Mouse (Mus musculus): Measurements from ENCODE around the gene Gm6377. TPM values are rescaled to one million over a fixed set of nuclear protein-coding genes. Genes with fewer than 3 reads are reported as not detected.

Gene Gm6377
- 0.08 TPM in 1 of 2 replicates, not detected in the other for polyA plus RNA-seq (2015; fragmentation: Nextera tagmentation; extraction: Ambion mirVana)

DNA sequence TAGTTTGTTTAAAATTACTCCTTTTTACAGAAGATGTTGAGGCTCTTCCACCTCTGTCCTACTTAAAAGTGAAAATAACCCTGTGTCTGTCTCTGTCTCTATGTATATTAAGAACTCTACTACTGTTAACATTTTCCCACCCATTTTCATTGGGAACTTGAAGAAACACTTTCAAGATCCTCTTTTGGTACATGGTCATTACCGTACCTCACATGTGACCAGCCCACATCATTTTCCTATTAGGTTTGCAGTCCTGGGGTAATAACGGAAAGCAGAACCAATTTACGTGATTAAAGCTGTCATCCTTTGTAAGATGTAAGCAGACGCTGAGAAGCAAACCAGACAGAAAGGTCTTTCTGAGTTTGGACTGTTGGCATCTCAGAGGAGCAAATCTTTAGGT, at the start of gene Gm6377:
Gene Gm6377, plus strand, starts transcription at position 289 of the 400 bp plus-strand sequence.
- H3K4me2 ChIP-seq (replicated peaks; ENCODE audit: low read depth) = no peak within 1 kb of the TSS
- no peak for DNase-seq (ENCODE audit: low spot score)
- TF ChIP-seq EP300 (optimal IDR thresholded peaks at IDR 0.05) = no peak
- 63% methylated on average over 4 of the region's 4 CpGs for WGBS
- no peaks in the 10 kb centered on the region for H3K9me3 ChIP-seq (ENCODE audit: control insufficient read depth, low read length)
- ATAC-seq (ENCODE audit: low FRiP score, low TSS enrichment) = no peak
- no peak within 1 kb of the TSS for H3K27ac ChIP-seq (replicated peaks)
- H3K9ac ChIP-seq (ENCODE audit: low read length) = no peak within 1 kb of the TSS
- H3K4me3 ChIP-seq (ENCODE audit: low read depth, low read length) = no peak within 1 kb of the TSS
- no peaks in the 10 kb centered on the region for H3K36me3 ChIP-seq (ENCODE audit: control insufficient read depth, insufficient read depth, low read length)
- H3K27me3 ChIP-seq (ENCODE audit: control insufficient read depth, insufficient read depth, low read length) = no peaks in the 10 kb centered on the region
- no peaks in the 10 kb centered on the region for H3K4me1 ChIP-seq (replicated peaks; ENCODE audit: control insufficient read depth, insufficient read depth)

DNA sequence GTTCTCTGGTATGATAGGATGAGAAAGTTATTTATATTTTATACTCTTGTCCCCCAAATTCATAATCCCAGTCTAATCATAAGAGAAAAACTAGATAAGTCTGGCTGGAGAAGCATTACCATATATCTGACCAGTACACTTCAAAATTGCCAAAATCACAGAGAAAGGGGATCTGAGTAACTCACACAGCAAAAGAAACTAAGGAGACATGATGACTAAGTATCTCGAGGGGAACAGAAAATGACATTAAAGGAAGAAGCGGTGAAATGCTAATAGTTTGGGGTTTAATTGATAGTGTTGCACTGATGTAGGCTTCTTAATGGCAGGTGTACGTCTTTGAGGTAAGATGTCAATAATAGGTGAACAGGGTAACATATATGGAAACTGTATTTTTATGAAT, 49.4 kb upstream of the Gm6377 start:
- no peaks in the 10 kb centered on the region for H3K4me1 ChIP-seq (replicated peaks; ENCODE audit: control insufficient read depth, insufficient read depth)
- H3K36me3 ChIP-seq (ENCODE audit: control insufficient read depth, insufficient read depth, low read length) = no peaks in the 10 kb centered on the region
- H3K9ac ChIP-seq (ENCODE audit: low read length) = no peak overlapping the region
- ATAC-seq (ENCODE audit: low FRiP score, low TSS enrichment) (no peak), DNase-seq (ENCODE audit: low spot score) (no peak)
- no peak overlapping the region for H3K27ac ChIP-seq (replicated peaks)
- no peaks in the 10 kb centered on the region for H3K9me3 ChIP-seq (ENCODE audit: control insufficient read depth, low read length)
- H3K4me2 ChIP-seq (replicated peaks; ENCODE audit: low read depth) = no peak overlapping the region
- TF ChIP-seq EP300 (optimal IDR thresholded peaks at IDR 0.05) = no peak
- TF ChIP-seq CTCF (IDR thresholded peaks at IDR 0.05; ENCODE audit: low read depth) = no peak
- WGBS = 88% methylated on average over 3 of the region's 3 CpGs
- H3K4me3 ChIP-seq (ENCODE audit: low read depth, low read length) = no peak overlapping the region
- H3K27me3 ChIP-seq (ENCODE audit: control insufficient read depth, insufficient read depth, low read length) = no peaks in the 10 kb centered on the region

DNA sequence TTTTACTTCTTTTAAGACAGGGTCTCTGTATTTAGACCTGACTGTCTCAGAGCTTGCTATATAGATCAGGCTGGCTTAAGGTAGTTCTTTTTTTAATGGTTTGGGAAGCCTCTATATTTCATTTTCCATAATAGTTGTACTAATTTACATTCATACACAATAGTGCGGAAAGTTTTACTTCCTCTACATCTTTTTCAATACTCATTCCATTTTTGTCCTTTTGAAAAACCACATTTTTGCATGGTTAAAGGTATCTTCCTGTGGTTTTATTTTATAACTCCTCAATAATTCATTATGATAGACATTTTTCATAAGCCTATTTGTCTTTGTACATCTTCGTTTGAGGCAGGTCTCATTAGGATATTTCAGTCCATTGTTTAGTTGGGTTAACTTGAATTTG, 45.3 kb upstream of the Gm6377 start:
- H3K27ac ChIP-seq (replicated peaks) = no peak overlapping the region
- no peaks in the 10 kb centered on the region for H3K9me3 ChIP-seq (ENCODE audit: control insufficient read depth, low read length)
- 88% methylated on average over 2 of the region's 2 CpGs for WGBS
- H3K4me3 ChIP-seq (ENCODE audit: low read depth, low read length) = no peak overlapping the region
- H3K4me2 ChIP-seq (replicated peaks; ENCODE audit: low read depth) = no peak overlapping the region
- no peaks in the 10 kb centered on the region for H3K36me3 ChIP-seq (ENCODE audit: control insufficient read depth, insufficient read depth, low read length)
- ATAC-seq (ENCODE audit: low FRiP score, low TSS enrichment) = no peak
- H3K27me3 ChIP-seq (ENCODE audit: control insufficient read depth, insufficient read depth, low read length) = no peaks in the 10 kb centered on the region
- no peaks in the 10 kb centered on the region for H3K4me1 ChIP-seq (replicated peaks; ENCODE audit: control insufficient read depth, insufficient read depth)
- no peak for TF ChIP-seq CTCF (IDR thresholded peaks at IDR 0.05; ENCODE audit: low read depth)
- TF ChIP-seq EP300 (optimal IDR thresholded peaks at IDR 0.05) = no peak
- no peak overlapping the region for H3K9ac ChIP-seq (ENCODE audit: low read length)
- no peak for DNase-seq (ENCODE audit: low spot score)

DNA sequence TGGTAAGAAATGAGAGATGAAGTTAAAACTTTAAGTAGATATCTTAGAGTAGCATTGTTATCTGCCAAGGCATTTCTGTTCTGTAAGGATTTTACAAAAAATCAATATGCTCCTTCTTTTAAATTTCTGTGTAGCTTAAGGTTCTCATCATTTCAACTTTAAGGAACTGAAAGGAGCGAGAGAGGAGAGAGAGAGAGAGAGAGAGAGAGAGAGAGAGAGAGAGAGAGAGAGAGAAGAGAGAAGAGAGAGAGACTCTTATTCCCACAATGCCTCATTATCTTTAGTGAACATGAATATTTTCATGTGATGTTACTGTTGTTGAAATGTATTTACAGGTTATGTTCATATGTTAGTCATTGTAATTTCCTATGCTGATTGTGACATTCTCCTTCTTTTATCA, 36.2 kb upstream of the Gm6377 start:
- 83% methylated on average over 1 of the region's 1 CpGs for WGBS
- TF ChIP-seq EP300 (optimal IDR thresholded peaks at IDR 0.05) (no peak), CTCF (IDR thresholded peaks at IDR 0.05; ENCODE audit: low read depth) (no peak)
- no peaks in the 10 kb centered on the region for H3K36me3 ChIP-seq (ENCODE audit: control insufficient read depth, insufficient read depth, low read length)
- ATAC-seq (ENCODE audit: low FRiP score, low TSS enrichment) (no peak), DNase-seq (ENCODE audit: low spot score) (no peak)
- H3K9ac ChIP-seq (ENCODE audit: low read length) = no peak overlapping the region
- H3K27me3 ChIP-seq (ENCODE audit: control insufficient read depth, insufficient read depth, low read length) = no peaks in the 10 kb centered on the region
- no peak overlapping the region for H3K4me2 ChIP-seq (replicated peaks; ENCODE audit: low read depth)
- H3K4me1 ChIP-seq (replicated peaks; ENCODE audit: control insufficient read depth, insufficient read depth) = no peaks in the 10 kb centered on the region
- H3K9me3 ChIP-seq (ENCODE audit: control insufficient read depth, low read length) = no peaks in the 10 kb centered on the region
- H3K27ac ChIP-seq (replicated peaks) = no peak overlapping the region
- no peak overlapping the region for H3K4me3 ChIP-seq (ENCODE audit: low read depth, low read length)

DNA sequence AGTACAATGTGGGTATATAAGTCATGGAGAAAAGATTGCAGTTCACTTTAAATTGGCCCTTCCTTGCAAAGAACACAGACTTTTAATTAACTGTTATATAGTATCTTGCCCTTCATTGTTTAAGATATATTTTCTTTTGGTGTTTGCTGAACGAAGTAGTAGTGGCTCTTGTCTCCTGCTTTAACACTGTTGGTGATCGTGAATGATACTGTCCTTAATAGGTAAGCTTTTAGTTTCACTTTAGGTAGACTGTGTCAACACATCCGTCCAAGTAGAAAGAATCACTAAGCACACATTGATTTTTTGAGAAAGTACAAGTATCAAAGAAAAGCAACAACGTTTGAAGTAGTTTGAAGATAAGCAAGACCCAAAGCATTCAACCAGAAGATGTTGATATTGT, 35.7 kb upstream of the Gm6377 start:
- no peaks in the 10 kb centered on the region for H3K27me3 ChIP-seq (ENCODE audit: control insufficient read depth, insufficient read depth, low read length)
- H3K4me2 ChIP-seq (replicated peaks; ENCODE audit: low read depth) = no peak overlapping the region
- no peaks in the 10 kb centered on the region for H3K36me3 ChIP-seq (ENCODE audit: control insufficient read depth, insufficient read depth, low read length)
- no peak for TF ChIP-seq EP300 (optimal IDR thresholded peaks at IDR 0.05)
- TF ChIP-seq CTCF (IDR thresholded peaks at IDR 0.05; ENCODE audit: low read depth) = no peak
- ATAC-seq (ENCODE audit: low FRiP score, low TSS enrichment) (no peak), DNase-seq (ENCODE audit: low spot score) (no peak)
- H3K4me3 ChIP-seq (ENCODE audit: low read depth, low read length) = no peak overlapping the region
- WGBS = 48% methylated on average over 4 of the region's 4 CpGs
- no peak overlapping the region for H3K9ac ChIP-seq (ENCODE audit: low read length)
- H3K9me3 ChIP-seq (ENCODE audit: control insufficient read depth, low read length) = no peaks in the 10 kb centered on the region
- H3K4me1 ChIP-seq (replicated peaks; ENCODE audit: control insufficient read depth, insufficient read depth) = no peaks in the 10 kb centered on the region
- H3K27ac ChIP-seq (replicated peaks) = no peak overlapping the region

DNA sequence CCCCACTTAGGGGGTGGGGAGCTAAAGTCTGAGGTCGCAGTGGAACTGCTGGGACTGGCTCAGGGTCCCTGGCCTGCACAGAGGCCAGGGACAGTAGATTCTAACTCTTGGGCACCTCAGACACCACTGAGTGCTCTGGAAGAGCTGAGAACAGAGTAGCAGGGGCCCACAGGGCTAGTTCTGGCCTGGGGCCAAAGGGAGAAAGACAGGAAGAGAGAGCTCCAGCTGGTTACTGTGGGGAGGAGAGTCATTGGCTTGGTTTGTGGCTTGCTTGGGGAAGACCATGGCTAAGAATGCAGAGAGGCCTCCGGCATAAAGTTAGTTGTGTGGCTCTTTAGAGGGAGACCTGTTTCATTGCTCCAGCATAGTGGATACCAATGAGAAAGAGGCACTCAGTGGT, 21.5 kb upstream of the Gm6377 start:
- TF ChIP-seq EP300 (optimal IDR thresholded peaks at IDR 0.05) = no peak
- TF ChIP-seq CTCF (IDR thresholded peaks at IDR 0.05; ENCODE audit: low read depth) = no peak

More for the DNA sequence above, 21.5 kb upstream of the Gm6377 start:
- no peak overlapping the region for H3K4me2 ChIP-seq (replicated peaks; ENCODE audit: low read depth)
- no peak overlapping the region for H3K4me3 ChIP-seq (ENCODE audit: low read depth, low read length)
- 41% methylated on average over 2 of the region's 2 CpGs for WGBS
- no peaks in the 10 kb centered on the region for H3K27me3 ChIP-seq (ENCODE audit: control insufficient read depth, insufficient read depth, low read length)
- ATAC-seq (ENCODE audit: low FRiP score, low TSS enrichment) = 0 out of 2 replicates have a peak, but pooled peaks have one; percentile 21
- no peaks in the 10 kb centered on the region for H3K36me3 ChIP-seq (ENCODE audit: control insufficient read depth, insufficient read depth, low read length)
- no peak overlapping the region for H3K27ac ChIP-seq (replicated peaks)
- no peaks in the 10 kb centered on the region for H3K9me3 ChIP-seq (ENCODE audit: control insufficient read depth, low read length)
- no peaks in the 10 kb centered on the region for H3K4me1 ChIP-seq (replicated peaks; ENCODE audit: control insufficient read depth, insufficient read depth)
- H3K9ac ChIP-seq (ENCODE audit: low read length) = no peak overlapping the region
- DNase-seq (ENCODE audit: low spot score) = no peak

All from stomach, postnatal 0 days (tissue).